Mouse (Mus musculus) neutrophil, adult 59 days (primary cell): ENCODE measurements around the gene Trabd. TPM values are rescaled to one million over a fixed set of nuclear protein-coding genes. Genes with fewer than 3 reads are reported as not detected.

Source experiments
- total RNA-seq, 2 experiments: library from RNA; stranded (reverse); gene quantifications; 1 replicate in 1 of 2; 2 replicates in 1 of 2; pipeline ENCODE4 v1.2.4; 2023

Trabd gene
- 10 to 100 TPM; 44.3 to 45.0 TPM for total RNA-seq

DNA sequence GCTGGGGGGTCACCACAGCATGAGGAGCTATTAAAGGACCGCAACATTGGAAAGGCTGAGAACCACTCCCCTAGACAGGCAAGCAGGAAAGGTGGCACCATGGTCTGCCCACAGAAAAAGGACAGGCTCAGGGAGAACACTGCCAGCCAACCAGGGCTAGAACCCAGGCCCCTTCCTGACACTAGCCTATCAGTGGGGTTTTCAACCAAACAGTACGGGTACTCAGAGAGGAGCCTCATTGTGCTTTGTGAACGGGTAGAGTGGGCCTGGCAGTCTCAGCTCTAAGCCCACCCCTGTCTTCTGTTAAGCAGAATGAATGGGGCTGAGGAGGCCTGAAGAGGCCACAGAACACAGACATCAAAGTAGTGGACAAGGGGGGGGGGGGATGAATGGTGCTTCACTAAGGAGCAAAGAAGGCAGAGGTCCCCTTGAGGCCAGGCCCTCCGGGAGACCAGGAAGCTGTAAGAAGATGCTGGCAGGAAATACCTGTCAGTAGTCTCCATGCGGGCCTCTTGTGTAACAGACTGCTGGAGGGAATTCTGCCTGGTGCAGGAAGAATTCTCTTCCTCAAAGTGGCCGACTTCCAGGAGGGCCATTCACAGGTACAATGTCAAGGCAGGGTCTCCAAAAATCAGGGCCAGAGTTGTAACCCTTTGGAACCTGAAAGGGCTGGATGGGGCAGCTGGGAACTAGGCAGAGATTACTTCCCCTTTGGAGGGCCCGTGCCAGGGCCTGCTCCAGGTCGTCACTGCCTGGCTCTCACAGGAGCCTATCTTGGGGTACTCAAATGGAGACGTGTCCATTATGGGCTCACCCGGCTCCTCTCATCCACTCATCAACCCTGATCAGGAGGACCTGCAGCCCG, at the start of gene Trabd:
Gene Trabd (plus strand): TSS at position 512 of the 865 bp plus-strand sequence.

DNA sequence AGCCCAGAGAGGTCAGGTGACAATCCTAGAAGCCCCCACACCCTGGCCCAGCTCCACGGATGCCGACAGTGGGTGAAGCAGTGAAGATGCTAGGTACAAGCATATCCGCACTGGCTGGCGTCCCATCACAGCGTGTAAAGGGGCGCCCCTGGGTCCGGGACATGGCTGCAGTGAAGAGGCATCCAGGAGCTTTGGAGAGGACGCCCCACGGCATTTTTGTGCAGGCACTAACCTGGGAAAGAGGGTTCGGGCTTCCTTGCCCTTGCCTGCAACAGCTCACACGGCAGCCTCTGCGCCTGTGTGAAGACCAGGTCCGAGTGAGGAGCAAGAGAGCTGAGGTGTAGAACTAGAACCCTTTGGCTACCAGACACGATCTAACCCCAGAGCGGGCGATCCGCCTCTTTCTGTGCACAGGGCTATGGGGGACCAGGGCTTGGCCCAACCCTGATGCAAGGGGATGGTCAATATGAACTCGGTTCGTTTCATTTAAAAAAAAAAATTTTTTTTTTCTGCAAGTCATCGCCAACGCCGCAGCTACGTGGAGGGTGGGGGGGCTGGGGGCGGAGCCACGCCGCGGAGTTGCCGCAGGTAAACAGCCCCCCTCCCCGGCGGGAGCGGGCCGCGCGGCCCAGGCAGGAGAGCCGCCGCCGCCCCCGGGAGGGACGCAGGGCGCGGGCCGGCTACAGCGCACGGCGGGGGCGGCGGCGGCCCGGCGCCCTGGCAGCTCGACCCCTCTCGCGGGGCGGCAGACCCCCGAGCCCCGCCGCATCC, 15.6 kb upstream of the Trabd start, which contains the start of gene Panx2:
Gene Panx2 (plus strand): TSS at position 574 of the 771 bp plus-strand sequence.

DNA sequence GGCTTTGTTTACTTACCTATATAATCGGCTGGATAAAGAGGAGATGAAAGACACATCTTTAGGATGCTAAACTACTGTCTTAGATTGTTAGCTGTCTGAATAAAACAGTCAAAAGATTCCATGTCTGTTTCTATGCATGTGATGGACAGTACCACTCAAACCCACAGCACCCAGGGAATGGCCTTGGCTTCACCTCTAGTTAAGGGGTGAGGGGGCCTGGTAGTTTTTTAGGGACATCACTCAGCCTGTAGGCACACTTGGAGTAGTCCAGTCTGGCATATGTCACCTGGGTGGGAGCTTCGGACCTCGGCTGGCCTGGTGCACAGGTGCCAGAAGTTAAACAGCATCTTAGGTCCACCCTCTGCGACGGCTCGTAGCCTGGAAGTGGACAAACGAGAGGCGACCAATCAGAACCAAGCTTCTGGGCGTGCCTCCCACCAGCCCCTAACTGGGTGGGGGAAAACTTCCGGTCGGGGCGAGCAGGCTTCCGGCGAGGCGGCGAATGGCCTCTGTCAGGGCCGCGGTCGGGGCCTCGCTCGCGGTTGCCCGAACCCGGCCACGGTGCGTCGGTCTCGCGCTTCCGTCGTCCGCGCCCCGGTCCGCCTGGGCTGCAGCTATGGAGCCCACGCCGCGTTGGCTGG, 13.8 kb downstream of the Trabd start, which contains the start of gene Selenoo:
Gene Selenoo (plus strand): TSS at position 478 of the 641 bp plus-strand sequence.

DNA sequence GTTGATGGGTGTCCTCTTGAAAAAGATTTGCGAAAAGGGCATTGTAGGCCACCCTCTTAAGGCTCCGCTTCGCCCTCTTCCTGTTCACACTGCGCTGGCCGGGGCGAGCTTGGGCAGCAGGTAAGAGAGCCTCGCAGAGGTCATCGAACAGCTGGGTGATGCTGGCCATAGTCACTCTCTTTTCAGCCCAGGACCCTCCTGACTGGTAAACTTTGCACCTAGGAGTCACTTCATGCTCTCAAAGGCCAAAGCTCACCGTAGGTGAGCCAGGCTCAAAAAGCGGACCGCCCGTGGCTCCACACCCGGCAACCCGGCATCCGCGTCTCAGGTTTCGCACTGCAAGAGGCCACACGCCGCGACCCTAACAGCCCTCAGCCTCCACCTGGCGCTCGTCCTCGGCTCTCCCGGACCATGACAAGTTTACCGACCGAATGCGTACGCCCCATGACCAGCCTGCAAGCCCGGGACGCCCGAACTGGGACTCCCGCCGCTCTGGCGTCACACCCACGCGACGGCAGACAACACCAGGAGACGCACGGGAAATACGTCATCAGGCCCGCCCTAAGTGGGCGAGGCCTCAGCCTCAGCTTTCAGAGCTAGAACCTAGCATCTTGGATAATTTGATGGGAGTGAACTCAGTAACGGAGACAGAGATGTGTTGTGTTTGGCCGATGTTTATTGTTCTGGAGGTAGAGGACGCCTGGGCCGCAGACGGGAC, 47.9 kb downstream of the Trabd start, which contains the start of gene Tubgcp6:
Gene Tubgcp6 (minus strand): TSS at position 464 of the 718 bp plus-strand sequence.

DNA sequence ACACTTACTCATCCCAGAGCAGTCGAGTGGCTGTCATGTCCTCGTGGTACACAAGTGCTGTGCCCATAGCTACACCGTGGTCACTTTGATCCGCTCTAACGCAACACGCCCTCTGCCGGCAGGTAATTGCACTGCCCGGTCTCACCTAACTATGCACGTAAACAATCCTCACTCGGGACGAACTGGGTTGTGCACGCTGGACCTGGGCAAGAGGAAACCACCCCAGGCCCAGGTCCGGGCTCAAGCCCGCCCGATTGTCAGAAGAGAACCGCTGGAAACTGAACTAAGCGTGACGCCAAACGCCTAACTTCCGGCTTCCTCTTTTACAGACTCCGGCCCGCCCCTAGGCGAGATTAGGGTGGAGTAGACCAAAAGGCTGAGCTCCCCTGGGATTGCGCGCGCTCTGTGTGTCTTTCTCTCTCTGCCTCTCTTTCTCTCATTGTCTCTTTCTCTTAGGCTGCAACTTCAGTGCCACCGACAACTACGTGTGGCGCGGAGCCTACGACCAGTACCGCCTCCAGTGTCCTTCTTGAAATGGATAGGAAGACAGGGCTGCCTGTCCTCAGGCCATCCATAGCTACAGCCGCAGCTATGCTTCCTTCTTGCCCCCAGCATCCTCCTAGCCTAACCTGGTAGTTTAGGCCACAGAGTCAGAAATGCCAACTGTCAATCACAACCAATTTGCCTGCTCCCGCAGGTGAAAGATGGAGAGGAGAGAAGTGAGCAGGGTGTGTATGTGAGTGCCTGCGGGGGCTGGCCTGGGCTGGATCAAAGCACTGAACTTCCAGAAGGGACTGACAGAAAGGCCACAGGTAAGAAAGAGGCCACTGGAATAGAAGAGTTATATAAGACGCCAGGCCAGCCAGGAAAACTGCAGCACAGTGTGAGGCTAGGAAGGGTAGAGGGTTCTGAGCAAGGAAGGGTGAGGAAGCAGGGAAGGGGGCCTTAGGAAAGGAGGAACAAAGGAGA, 53.7 kb downstream of the Trabd start, which contains the start of gene Hdac10:
Gene Hdac10 (minus strand): TSS at position 319 of the 969 bp plus-strand sequence.

Other genes with a start within 250 kb of the Trabd start
- 10 to 100 TPM; 22.0 to 23.9 TPM for gene Pim3, start 212.9 kb upstream of the Trabd start, total RNA-seq
- not detected for gene Ttll8, start 120.7 kb upstream of the Trabd start, total RNA-seq
- not detected for gene Mlc1, start 96.1 kb upstream of the Trabd start, total RNA-seq
- not detected for gene Mov10l1, start 92.2 kb upstream of the Trabd start, total RNA-seq
- under 1 TPM in 1 of 2 experiments, not detected in 1; 0.16 TPM for gene Panx2, start 15.4 kb upstream of the Trabd start, total RNA-seq
- 10 to 100 TPM; 21.6 to 22.1 TPM for gene Selenoo, start 14.0 kb downstream of the Trabd start, total RNA-seq
- 10 to 100 TPM; 18.1 to 21.5 TPM for gene Tubgcp6, start 48.0 kb downstream of the Trabd start, total RNA-seq
- 1 to 10 TPM; 8.2 to 9.6 TPM for gene Hdac10, start 53.6 kb downstream of the Trabd start, total RNA-seq
- gene Mapk12, start 65.6 kb downstream of the Trabd start, total RNA-seq, result under 1 TPM in 1 of 2 experiments, not detected in 1; 0.20 TPM
- gene Mapk11, start 74.5 kb downstream of the Trabd start, total RNA-seq, result under 1 TPM; 0.27 to 0.42 TPM
- gene Plxnb2, start 105.7 kb downstream of the Trabd start, total RNA-seq, result 10 to 100 TPM; 50.5 to 82.5 TPM
- gene Dennd6b, start 121.4 kb downstream of the Trabd start, total RNA-seq, result 1 to 10 TPM; 2.0 to 2.2 TPM
- gene Ppp6r2, start 136.4 kb downstream of the Trabd start, total RNA-seq, result 10 to 100 TPM; 23.9 to 31.0 TPM
- gene Sbf1, start 240.2 kb downstream of the Trabd start, total RNA-seq, result 100 to 1,000 TPM; 107 to 117 TPM
- not detected for gene Adm2, start 247.6 kb downstream of the Trabd start, total RNA-seq